Mouse (Mus musculus) heart, adult 2 months (tissue): ENCODE results near the gene Vps25. TPM values are rescaled to one million over a fixed set of nuclear protein-coding genes. Genes with fewer than 3 reads are reported as not detected.

Experiments
- DNase-seq, 2 experiments: peaks; one replicate each; pipeline ENCODE4 v3.0.0; 2021
- H3K27ac ChIP-seq: fragments of 200-600 bp; 2 replicates; pipeline ENCODE4 v1.8.1; 2022
- H3K27me3 ChIP-seq: fragments of 200-500 bp; 2 replicates; pipeline ENCODE4 v1.6.1; 2012; ENCODE audit warnings: mild to moderate bottlenecking, low read length, inconsistent platforms, mixed read lengths; ENCODE audit not compliant: control insufficient read depth, insufficient read depth
- H3K36me3 ChIP-seq: fragments of 200-500 bp; 2 replicates; pipeline ENCODE4 v1.6.1; 2012; ENCODE audit warnings: low read length, inconsistent platforms; ENCODE audit not compliant: control insufficient read depth, insufficient read depth
- H3K4me1 ChIP-seq: fragments of 200-500 bp; 2 replicates; pipeline ENCODE4 v1.6.1; 2011; ENCODE audit warnings: low read length; ENCODE audit not compliant: control insufficient read depth, insufficient read depth
- H3K4me3 ChIP-seq: fragments of 200-600 bp; 2 replicates; pipeline ENCODE4 v1.8.1; 2022
- H3K79me2 ChIP-seq: fragments of 200-500 bp; replicated peaks from 2 replicates; pipeline ENCODE4 v1.6.1; 2012; ENCODE audit warnings: mild to moderate bottlenecking, inconsistent platforms, low read length, moderate library complexity, mixed read lengths; ENCODE audit not compliant: control insufficient read depth, insufficient read depth
- H3K9ac ChIP-seq: fragments of 200-500 bp; 2 replicates; pipeline ENCODE4 v1.6.1; 2012; ENCODE audit warnings: low read depth, mild to moderate bottlenecking, control low read depth, inconsistent platforms, low read length, mixed read lengths
- CTCF ChIP-seq: fragments of 200-600 bp; IDR thresholded peaks from 2 replicates; pipeline ENCODE4 v1.8.1; 2022; ENCODE audit warnings: antibody characterized with exemption, mild to moderate bottlenecking, moderate library complexity
- EP300 ChIP-seq: fragments of 200-500 bp; IDR thresholded peaks from 2 replicates; pipeline ENCODE4 v1.6.1; 2011; ENCODE audit warnings: low read depth, low read length, control low read depth; ENCODE audit not compliant: insufficient read depth
- POLR2A ChIP-seq: fragments of 200-500 bp; IDR thresholded peaks from 2 replicates; pipeline ENCODE4 v1.6.1; 2011; ENCODE audit warnings: mild to moderate bottlenecking, low read depth, low read length, control low read depth; ENCODE audit not compliant: insufficient read depth
- whole genome bisulfite sequencing: fragments of 180-500 bp; shearing (Covaris S2); methylation state at CpG from one replicate; pipeline ENCODE4 v1.1.7; 2018; 5-methylcytosine and 5-hydroxymethylcytosine counted together
- intact Hi-C: fragments of 180-260 bp; cut with DNase I; formaldehyde crosslinking; loops from one replicate; pipeline ENCODE4 v1.15.1; 2025
- polyA plus RNA-seq: library from polyadenylated mRNA; depleted of rRNA; stranded (reverse); fragments of >200 nt; gene quantifications from 2 replicates; pipeline ENCODE4 v1.2.3, GENCODE M21; 2012
- total RNA-seq, 2 experiments: library from RNA; stranded (reverse); gene quantifications; 2 replicates each; pipeline ENCODE4 v1.2.3; 2021

The Vps25 gene
- total and polyA plus RNA-seq, 3 experiments = 82.5 to 90.1 (median 83.2) TPM

DNA sequence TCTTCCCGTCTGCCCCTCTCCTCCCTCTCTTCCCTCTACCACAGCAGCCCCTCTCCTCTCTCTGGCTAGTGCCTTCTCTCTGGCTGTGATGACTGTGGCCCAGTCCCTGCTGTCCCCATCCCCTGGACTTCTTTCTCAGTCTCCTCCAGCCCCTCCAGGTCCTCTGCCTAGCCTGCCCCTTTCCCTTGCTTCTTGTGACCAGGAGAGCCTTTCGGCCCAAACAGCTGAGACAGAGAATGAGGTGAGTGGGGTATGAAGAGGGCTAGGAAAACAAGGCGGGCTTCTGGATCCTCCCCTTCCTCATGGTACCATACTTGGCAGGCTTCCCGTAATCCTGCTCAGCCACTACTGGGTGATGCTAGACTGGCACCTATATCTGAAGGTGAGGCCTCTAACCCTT is 21.8 kb downstream of the Vps25 start:
- Histone ChIP-seq H3K9ac (no peak overlapping the region), H3K4me1 (peaks cover 7% of the 10 kb centered on the region), H3K79me2 (no peaks in the 10 kb centered on the region), H3K27me3 (no peaks in the 10 kb centered on the region), H3K27ac (no peak overlapping the region), H3K4me3 (no peak overlapping the region), H3K36me3 (no peaks in the 10 kb centered on the region; the same call in 1 of the 2 replicates)
- intact Hi-C loops = no loop called here
- DNase-seq = no peak
- WGBS = 81% methylated on average over 4 of the region's 4 CpGs
- no peak for TF ChIP-seq POLR2A
- no peak for TF ChIP-seq EP300

DNA sequence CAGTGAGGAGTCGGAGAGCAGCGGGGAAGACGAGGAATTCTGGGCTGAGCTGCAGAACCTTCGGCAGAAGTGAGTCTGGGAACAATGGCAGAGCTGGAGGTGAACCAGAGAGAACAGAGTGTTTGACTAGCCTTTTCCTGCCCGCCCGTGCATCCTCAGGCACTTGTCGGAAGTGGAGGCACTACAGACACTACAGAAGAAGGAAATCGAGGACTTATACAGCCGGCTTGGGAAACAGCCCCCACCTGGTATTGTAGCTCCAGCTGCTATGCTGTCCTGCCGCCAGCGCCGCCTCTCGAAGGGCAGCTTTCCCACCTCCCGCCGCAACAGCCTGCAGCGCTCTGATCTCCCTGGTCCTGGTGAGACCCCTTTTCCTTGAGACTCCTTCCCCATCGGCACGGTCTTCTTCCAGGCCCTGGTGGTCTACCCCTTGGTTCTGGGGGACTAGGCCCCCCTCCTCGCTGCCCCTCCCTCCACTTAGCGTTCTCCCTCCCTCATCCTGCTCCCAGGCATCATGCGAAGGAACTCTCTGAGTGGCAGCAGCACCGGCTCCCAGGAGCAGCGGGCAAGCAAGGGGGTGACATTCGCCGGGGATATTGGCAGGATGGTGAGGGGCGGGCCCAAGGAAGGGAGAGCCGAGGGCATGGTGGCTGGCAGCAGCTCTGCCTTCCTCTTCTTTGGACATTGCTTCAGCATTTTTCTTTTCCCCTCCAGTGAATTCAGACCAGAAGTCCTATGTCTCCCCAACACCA is 23.0 kb downstream of the Vps25 start:
- intact Hi-C loops = loop anchor here (2.0 kb wide), 1 partner anchor 14 kb away; no protein-coding TSS in a partner anchor
- H3K36me3 ChIP-seq = no peaks in the 10 kb centered on the region; the same call in 1 of the 2 replicates
- H3K4me3 ChIP-seq = no peak overlapping the region
- H3K27ac ChIP-seq = no peak overlapping the region
- TF ChIP-seq CTCF = no peak
- TF ChIP-seq POLR2A = no peak
- TF ChIP-seq EP300 = no peak
- 47% methylated on average over 27 of the region's 27 CpGs for WGBS
- H3K79me2 ChIP-seq = no peaks in the 10 kb centered on the region
- no peak for DNase-seq
- no peaks in the 10 kb centered on the region for H3K27me3 ChIP-seq
- H3K9ac ChIP-seq = no peak overlapping the region
- H3K4me1 ChIP-seq = peaks cover 7% of the 10 kb centered on the region

DNA sequence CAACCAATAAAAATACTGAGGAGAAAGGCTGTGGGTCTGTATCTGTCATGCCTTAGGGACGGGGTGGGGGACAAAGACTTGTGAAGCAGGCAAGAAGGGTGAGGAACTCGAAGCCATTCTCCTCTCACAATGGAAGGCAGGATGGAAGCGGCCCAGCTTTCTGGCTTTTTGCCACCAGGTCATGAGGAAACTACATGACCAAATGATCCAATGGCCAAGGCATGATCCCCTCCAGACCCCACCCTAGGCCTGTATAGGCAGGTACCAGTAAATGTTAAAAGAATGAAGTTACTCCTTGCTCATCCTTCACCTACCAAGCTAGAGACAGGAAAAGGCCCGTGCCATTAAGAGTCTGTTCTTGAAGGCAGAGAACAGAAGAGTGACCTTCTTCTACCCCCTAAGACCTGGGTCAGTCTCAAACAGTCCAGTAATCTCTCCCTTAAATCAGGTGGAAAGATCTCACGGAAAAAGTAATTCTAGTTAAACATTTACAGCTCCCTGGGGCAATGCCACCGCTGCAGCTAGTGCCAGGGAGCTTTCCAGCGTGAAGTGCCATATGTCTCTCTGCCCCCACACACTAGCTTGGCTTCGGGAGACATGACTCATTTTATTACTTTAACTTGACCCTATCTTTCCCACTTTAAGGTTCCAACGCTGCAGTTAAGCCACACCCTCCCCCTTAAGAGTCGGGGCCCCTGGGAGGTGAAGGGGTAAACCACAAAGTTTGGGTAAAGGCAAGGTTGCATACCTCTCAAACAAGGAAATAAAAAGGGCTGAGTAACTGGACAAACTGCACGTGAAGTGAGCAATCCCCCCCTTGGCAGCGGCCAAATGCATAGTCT is 24.1 kb downstream of the Vps25 start:
- Histone ChIP-seq H3K9ac (no peak overlapping the region), H3K79me2 (no peaks in the 10 kb centered on the region), H3K27ac (no peak overlapping the region), H3K27me3 (no peaks in the 10 kb centered on the region), H3K36me3 (no peaks in the 10 kb centered on the region; the same call in 1 of the 2 replicates), H3K4me1 (peaks cover 7% of the 10 kb centered on the region), H3K4me3 (peak overlapping the region; percentile 93)
- DNase-seq = no peak
- 48% methylated on average over 12 of the region's 12 CpGs for WGBS
- no peak for TF ChIP-seq EP300
- no peak for TF ChIP-seq CTCF
- TF ChIP-seq POLR2A = no peak
- intact Hi-C loops = loop anchor here (2.0 kb wide), 2 partner anchors 15 to 25 kb away; partner anchors contain the start of gene Vps25

DNA sequence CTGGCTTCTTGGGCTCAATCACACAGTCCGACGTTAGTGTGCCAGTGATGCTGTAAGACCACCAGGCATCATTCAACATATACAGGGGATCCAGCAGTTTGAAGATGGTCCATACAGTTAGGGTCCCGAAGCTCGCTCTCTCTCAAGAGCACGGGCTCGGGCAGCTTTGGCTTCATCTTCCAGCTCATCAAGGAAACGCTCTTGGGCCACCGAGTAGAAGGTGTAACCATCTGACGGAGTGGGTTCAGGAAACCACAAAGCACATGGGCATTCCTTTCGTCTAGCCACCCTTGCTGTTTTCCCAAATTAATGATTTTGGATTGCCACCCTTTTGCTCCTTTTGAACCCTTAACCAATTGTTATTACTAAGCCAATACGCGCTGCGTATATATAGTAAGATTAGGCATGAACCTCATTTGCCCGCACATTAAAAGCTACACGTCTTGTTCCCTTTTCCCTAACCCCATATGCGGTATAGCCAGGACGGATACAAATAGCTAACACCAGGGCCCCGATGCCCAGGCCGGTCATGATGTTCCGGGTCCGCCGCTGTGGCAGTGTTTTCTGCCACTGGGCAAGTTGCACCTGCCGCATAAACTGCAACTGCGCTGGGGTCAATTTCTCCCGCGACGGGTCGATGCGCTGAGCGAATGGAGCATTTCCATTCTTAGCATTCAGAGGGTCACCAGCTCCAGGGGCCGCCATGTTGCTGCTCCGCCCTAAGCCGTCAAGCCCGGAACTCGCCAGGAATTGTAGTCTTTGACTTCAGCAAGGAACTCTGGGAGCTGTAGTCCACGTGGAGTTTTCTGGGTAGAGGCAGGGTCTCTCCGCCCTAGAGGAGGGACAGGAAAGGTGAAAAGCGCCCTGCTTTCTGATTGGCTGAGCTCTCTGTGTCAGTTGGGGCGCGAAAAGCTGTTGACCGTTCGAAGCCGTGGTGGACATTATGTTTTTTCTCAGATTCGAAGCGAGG is 25.0 kb downstream of the Vps25 start, which contains the start of the genes Cntd1 and Coa3:
Gene Cntd1, plus strand, starts transcription at position 790 of the 970 bp plus-strand sequence.
Gene Coa3, minus strand, starts transcription at position 892 of the 970 bp plus-strand sequence.
- peak within 1 kb of the TSS; percentile 93 for H3K4me3 ChIP-seq
- intact Hi-C loops = loop anchor here (2.0 kb wide), 1 partner anchor 26 kb away; the partner anchor contains the start of gene Vps25
- no peaks in the 10 kb centered on the region; the same call in 1 of the 2 replicates for H3K36me3 ChIP-seq
- H3K4me1 ChIP-seq = peaks cover 7% of the 10 kb centered on the region
- peak; percentile 90 for TF ChIP-seq POLR2A
- no peak for TF ChIP-seq EP300
- peak; percentile 39 for TF ChIP-seq CTCF
- H3K27me3 ChIP-seq = no peaks in the 10 kb centered on the region
- peak within 1 kb of the TSS; percentile 71 for H3K9ac ChIP-seq
- 8% methylated on average over 45 of the region's 45 CpGs for WGBS
- peak; percentile 83 to 89 for DNase-seq
- no peaks in the 10 kb centered on the region for H3K79me2 ChIP-seq
- H3K27ac ChIP-seq = peak within 1 kb of the TSS; percentile 87

DNA sequence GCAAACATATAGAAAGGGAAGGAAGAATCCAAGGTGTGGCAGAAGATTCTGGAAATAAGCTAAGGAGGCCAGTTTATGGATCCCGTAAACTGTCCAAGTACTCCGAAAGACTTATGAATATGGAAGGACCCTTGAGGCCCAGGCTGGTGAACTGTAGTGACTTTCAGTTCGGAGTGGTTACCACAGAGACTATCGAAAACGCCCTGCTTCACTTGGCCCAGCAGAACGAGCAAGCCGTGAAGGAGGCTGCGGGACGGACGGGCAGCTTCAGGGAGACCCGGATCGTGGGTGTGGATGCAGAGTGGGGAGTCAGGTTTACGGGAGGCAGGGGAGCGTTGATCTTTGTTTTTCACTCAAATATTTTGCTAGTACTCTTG is 25.7 kb downstream of the Vps25 start:
- H3K4me3 ChIP-seq = peak overlapping the region; percentile 93
- H3K4me1 ChIP-seq = peaks cover 7% of the 10 kb centered on the region
- peak overlapping the region; percentile 15; the same call in 1 of the 2 replicates for H3K9ac ChIP-seq
- WGBS = 51% methylated on average over 14 of the region's 14 CpGs
- H3K79me2 ChIP-seq = no peaks in the 10 kb centered on the region
- peak overlapping the region; percentile 87 for H3K27ac ChIP-seq
- no peaks in the 10 kb centered on the region for H3K27me3 ChIP-seq
- intact Hi-C loops = loop anchor here (2.0 kb wide), 1 partner anchor 26 kb away; the partner anchor contains the start of gene Vps25
- H3K36me3 ChIP-seq = no peaks in the 10 kb centered on the region; the same call in 1 of the 2 replicates
- TF ChIP-seq CTCF = no peak
- TF ChIP-seq POLR2A = no peak
- TF ChIP-seq EP300 = no peak
- no peak for DNase-seq
